Mouse (Mus musculus): ENCODE measurements around the gene Nav2. TPM values are rescaled to one million over a fixed set of nuclear protein-coding genes. Genes with fewer than 3 reads are reported as not detected.

Nav2 gene
- total and polyA plus RNA-seq, 3 experiments, result under 0.01 TPM; not detected in 2

DNA sequence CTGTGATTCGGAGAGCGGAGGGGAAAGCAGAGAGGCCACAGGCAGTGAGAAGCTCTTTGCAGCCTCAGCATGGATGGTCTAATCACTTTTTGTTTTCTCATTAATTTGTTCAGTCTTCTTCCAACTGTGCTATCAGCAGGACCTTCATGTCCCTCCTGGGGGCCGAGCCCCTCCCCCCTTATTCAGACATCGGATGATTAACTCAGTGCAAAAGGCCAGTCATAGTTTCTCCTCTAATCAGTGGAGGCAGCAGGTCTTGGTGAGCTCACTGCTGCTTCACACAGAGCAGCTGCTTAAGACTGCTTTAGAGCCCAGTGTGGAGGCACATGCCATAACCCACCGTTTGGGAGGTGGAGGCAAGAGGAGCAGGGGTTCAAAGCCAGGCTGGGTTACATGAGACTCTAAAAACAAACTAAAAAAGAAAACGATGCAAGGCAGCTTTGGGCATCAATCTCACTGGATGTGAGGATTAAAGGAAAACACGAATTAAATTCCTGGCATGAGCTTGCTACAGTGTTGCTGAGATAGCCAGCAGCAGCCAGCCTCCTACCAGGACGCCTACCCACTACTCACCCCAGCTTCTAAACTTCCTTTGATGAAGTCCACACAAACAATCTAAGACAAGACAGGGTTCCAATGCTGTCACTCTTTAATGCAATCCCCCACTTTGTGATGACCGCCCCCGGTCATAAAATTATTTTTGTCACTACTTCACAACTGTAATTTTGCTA is 120.9 kb downstream of the Nav2 start:
- no peak for TF ChIP-seq RCOR1 (conservative IDR thresholded peaks at IDR 0.05; ENCODE audit: low read depth, low read length)
- no peak for TF ChIP-seq GABPA (IDR thresholded peaks at IDR 0.05; ENCODE audit: insufficient replicate concordance, low read depth, low read length)
- no peak for TF ChIP-seq ZNF384 (IDR thresholded peaks at IDR 0.05; ENCODE audit: low read depth, low read length)
- no peak for TF ChIP-seq MEF2A (IDR thresholded peaks at IDR 0.05; ENCODE audit: borderline replicate concordance, low read depth, low read length)
- in situ Hi-C loops (cut with MboI; ENCODE audit: low pct_ligation_motif_present, low pct_unique_long_range_greater_than_20kb, low sequenced_read_pairs) (no loop called here), dilution Hi-C loops (cut with MboI; ENCODE audit: extremely low pct_ligation_motif_present, extremely low pct_unique_long_range_greater_than_20kb, low sequenced_read_pairs) (no loop called here)
- no peak overlapping the region for H3K4me3 ChIP-seq (replicated peaks in 1 of 3; ENCODE audit: low read depth in 2 of 3, low read length in 2 of 3, poor library complexity in 1 of 3)
- H3K27me3 ChIP-seq (replicated peaks), result peaks cover 84% of the 10 kb centered on the region
- H3K9ac ChIP-seq (ENCODE audit: insufficient read depth, low read depth), result no peak overlapping the region
- H3K27ac ChIP-seq (ENCODE audit: insufficient read depth, low read depth), result no peak overlapping the region
- DNase-seq (ENCODE audit: extremely low read depth), result no peak
- H3K79me2 ChIP-seq (replicated peaks; ENCODE audit: control insufficient read depth, extremely low read depth, insufficient read depth, poor library complexity, severe bottlenecking), result no peaks in the 10 kb centered on the region
- no peaks in the 10 kb centered on the region for H3K9me3 ChIP-seq (replicated peaks; ENCODE audit: low read length)
- no peaks in the 10 kb centered on the region for H3K4me1 ChIP-seq (ENCODE audit: control insufficient read depth in 1 of 2, insufficient read depth in 2 of 2)
- H3K4me2 ChIP-seq (ENCODE audit: insufficient read depth, low read depth, poor library complexity, severe bottlenecking), result no peak overlapping the region
- no peaks in the 10 kb centered on the region for H3K36me3 ChIP-seq (replicated peaks in 1 of 2; ENCODE audit: control insufficient read depth in 1 of 2, insufficient read depth in 1 of 2, low read length in 1 of 2)

- Histone ChIP-seq H3K4me3 (replicated peaks in 1 of 3; ENCODE audit: low read depth in 2 of 3, low read length in 2 of 3, poor library complexity in 1 of 3) (no peak overlapping the region), H3K36me3 (replicated peaks in 1 of 2; ENCODE audit: control insufficient read depth in 1 of 2, insufficient read depth in 1 of 2, low read length in 1 of 2) (no peaks in the 10 kb centered on the region), H3K9ac (ENCODE audit: insufficient read depth, low read depth) (no peak overlapping the region), H3K27ac (ENCODE audit: insufficient read depth, low read depth) (no peak overlapping the region), H3K4me1 (ENCODE audit: control insufficient read depth in 1 of 2, insufficient read depth in 2 of 2) (no peaks in the 10 kb centered on the region), H3K79me2 (replicated peaks; ENCODE audit: control insufficient read depth, extremely low read depth, insufficient read depth, poor library complexity, severe bottlenecking) (no peaks in the 10 kb centered on the region), H3K27me3 (replicated peaks) (peaks cover 77% of the 10 kb centered on the region), H3K4me2 (ENCODE audit: insufficient read depth, low read depth, poor library complexity, severe bottlenecking) (no peak overlapping the region), H3K9me3 (replicated peaks; ENCODE audit: low read length) (no peaks in the 10 kb centered on the region)
- TF ChIP-seq ZMIZ1 (IDR thresholded peaks at IDR 0.05; ENCODE audit: low read depth, low read length) (no peak), CHD1 (IDR thresholded peaks at IDR 0.05; ENCODE audit: low read depth, low read length) (no peak), MYC (IDR thresholded peaks at IDR 0.05; ENCODE audit: low read depth, low read length) (no peak), MAFK (IDR thresholded peaks at IDR 0.05; ENCODE audit: insufficient replicate concordance, low read length) (no peak), IRF4 (IDR thresholded peaks at IDR 0.05; ENCODE audit: low read depth, low read length) (no peak), CHD2 (IDR thresholded peaks at IDR 0.05; ENCODE audit: low read length) (no peak), JUN (IDR thresholded peaks at IDR 0.05; ENCODE audit: insufficient read depth, low read depth, low read length) (no peak), USF1 (IDR thresholded peaks at IDR 0.05; ENCODE audit: low read depth, low read length) (no peak), MAZ (IDR thresholded peaks at IDR 0.05; ENCODE audit: low read depth, low read length) (no peak), TCF12 (IDR thresholded peaks at IDR 0.05; ENCODE audit: low read depth, low read length) (no peak), ETS1 (conservative IDR thresholded peaks at IDR 0.05; ENCODE audit: low read depth, low read length) (no peak), E2F4 (IDR thresholded peaks at IDR 0.05; ENCODE audit: insufficient replicate concordance, low read depth, low read length) (no peak), BHLHE40 (IDR thresholded peaks at IDR 0.05; ENCODE audit: low read depth, low read length) (no peak), NELFE (IDR thresholded peaks at IDR 0.05; ENCODE audit: low read depth, low read length) (no peak)
- DNase-seq (ENCODE audit: extremely low read depth), result no peak
- dilution Hi-C loops (cut with MboI; ENCODE audit: extremely low pct_ligation_motif_present, extremely low pct_unique_long_range_greater_than_20kb, low sequenced_read_pairs) (no loop called here), in situ Hi-C loops (cut with MboI; ENCODE audit: low pct_ligation_motif_present, low pct_unique_long_range_greater_than_20kb, low sequenced_read_pairs) (no loop called here)
Measured at GRCm38 (mm10) chr7:49032216-49032615, 123.7 kb downstream of the Nav2 start.
